Mouse (Mus musculus): ENCODE results near the gene Rhot2. TPM values are rescaled to one million over a fixed set of nuclear protein-coding genes. Genes with fewer than 3 reads are reported as not detected.

Rhot2 gene
- total RNA-seq, 2 experiments from 2014 or later: 9.8 to 19.7 TPM

GRCm38 (mm10) chr17:25860229-25860628 lies 15.6 kb upstream of the Rhot2 start:
- no peak for ATAC-seq (replicated peaks; ENCODE audit: low FRiP score, poor library complexity, severe bottlenecking)

GRCm38 (mm10) chr17:25843636-25844395 lies 835 bp downstream of the Rhot2 start:
- ATAC-seq (replicated peaks; ENCODE audit: low FRiP score, poor library complexity, severe bottlenecking): peak; percentile 44

- ATAC-seq (replicated peaks; ENCODE audit: low FRiP score, poor library complexity, severe bottlenecking): no peak
Measured at GRCm38 (mm10) chr17:25843122-25843521, 1.5 kb downstream of the Rhot2 start.

GRCm38 (mm10) chr17:25842509-25842908 lies 2.1 kb downstream of the Rhot2 start:
- ATAC-seq (replicated peaks; ENCODE audit: low FRiP score, poor library complexity, severe bottlenecking): no peak

GRCm38 (mm10) chr17:25841117-25841880 lies 3.4 kb downstream of the Rhot2 start, which contains the start of gene Gm20683:
Gene Gm20683 (minus strand): TSS chr17:25841763.
- ATAC-seq (replicated peaks; ENCODE audit: low FRiP score, poor library complexity, severe bottlenecking): no peak

- ATAC-seq (replicated peaks; ENCODE audit: low FRiP score, poor library complexity, severe bottlenecking): no peak
Measured at GRCm38 (mm10) chr17:25840519-25840918, 4.1 kb downstream of the Rhot2 start.

GRCm38 (mm10) chr17:25839455-25840235 lies 5.0 kb downstream of the Rhot2 start:
- no peak for ATAC-seq (replicated peaks; ENCODE audit: low FRiP score, poor library complexity, severe bottlenecking)

- ATAC-seq (replicated peaks; ENCODE audit: low FRiP score, poor library complexity, severe bottlenecking): no peak
Measured at GRCm38 (mm10) chr17:25838904-25839303, 5.7 kb downstream of the Rhot2 start.

- no peak for ATAC-seq (replicated peaks; ENCODE audit: low FRiP score, poor library complexity, severe bottlenecking)
Measured at GRCm38 (mm10) chr17:25837533-25837932, 7.1 kb downstream of the Rhot2 start.

- ATAC-seq (replicated peaks; ENCODE audit: low FRiP score, poor library complexity, severe bottlenecking): no peak
Measured at GRCm38 (mm10) chr17:25837076-25837410, 7.6 kb downstream of the Rhot2 start, which contains the start of gene Rhbdl1. Gene Rhbdl1 (minus strand): TSS chr17:25837295.

GRCm38 (mm10) chr17:25836397-25837075 lies 8.1 kb downstream of the Rhot2 start:
- ATAC-seq (replicated peaks; ENCODE audit: low FRiP score, poor library complexity, severe bottlenecking): no peak

GRCm38 (mm10) chr17:25835816-25836215 lies 8.8 kb downstream of the Rhot2 start:
- ATAC-seq (replicated peaks; ENCODE audit: low FRiP score, poor library complexity, severe bottlenecking): no peak

- no peak for ATAC-seq (replicated peaks; ENCODE audit: low FRiP score, poor library complexity, severe bottlenecking)
Measured at GRCm38 (mm10) chr17:25835301-25835700, 9.3 kb downstream of the Rhot2 start.

GRCm38 (mm10) chr17:25834595-25835222 lies 9.9 kb downstream of the Rhot2 start:
- no peak for ATAC-seq (replicated peaks; ENCODE audit: low FRiP score, poor library complexity, severe bottlenecking)

- no peak for ATAC-seq (replicated peaks; ENCODE audit: low FRiP score, poor library complexity, severe bottlenecking)
Measured at GRCm38 (mm10) chr17:25833961-25834594, 10.6 kb downstream of the Rhot2 start.

GRCm38 (mm10) chr17:25833291-25833663 lies 11.4 kb downstream of the Rhot2 start, which contains the start of gene Stub1:
Gene Stub1 (minus strand): TSS chr17:25833404.
- ATAC-seq (replicated peaks; ENCODE audit: low FRiP score, poor library complexity, severe bottlenecking): peak; percentile 62

- ATAC-seq (replicated peaks; ENCODE audit: low FRiP score, poor library complexity, severe bottlenecking): peak; percentile 80
Measured at GRCm38 (mm10) chr17:25832436-25833290, 12.0 kb downstream of the Rhot2 start.

Measured in erythroblast, adult 5-6 weeks (primary cell).